Mouse (Mus musculus) C3H10T1/2 (cell line): ENCODE results near the gene Fam131a. TPM values are rescaled to one million over a fixed set of nuclear protein-coding genes. Genes with fewer than 3 reads are reported as not detected.

Experiments
- polyA plus RNA-seq, 2 experiments: library from polyadenylated mRNA; unstranded; fragments of >200 nt; fragmentation: generic; extraction: Trizol; gene quantifications; one replicate each; pipeline ENCODE4 v1.2.1; 2012; ENCODE audit warnings: missing spikeins in 2 of 2

Gene Fam131a
- polyA plus RNA-seq = under 1 TPM; 0.01 to 0.08 TPM

GRCm38 (mm10) chr16:20693111-20693701 is at the start of gene Fam131a:
Gene Fam131a (plus strand): TSS chr16:20693241.

GRCm38 (mm10) chr16:20651076-20651946 is 41.7 kb upstream of the Fam131a start, which contains the start of gene Psmd2:
Gene Psmd2 (plus strand): TSS chr16:20651652.

GRCm38 (mm10) chr16:20668013-20668412 is 25.0 kb upstream of the Fam131a start, which contains the start of gene Eif4g1:
Gene Eif4g1 (plus strand): TSS chr16:20668313.

GRCm38 (mm10) chr16:20717181-20717977 is 24.3 kb downstream of the Fam131a start, which contains the start of the genes Polr2h and Clcn2:
Gene Polr2h (plus strand): TSS chr16:20717665.
Gene Clcn2 (minus strand): TSS chr16:20717746.

GRCm38 (mm10) chr16:20732925-20733730 is 40.1 kb downstream of the Fam131a start, which contains the start of gene Chrd:
Gene Chrd (plus strand): TSS chr16:20733127.

GRCm38 (mm10) chr16:20733731-20734730 is 41.0 kb downstream of the Fam131a start, which contains the start of gene Thpo:
Gene Thpo (minus strand): TSS chr16:20734511.

Other genes with a start within 250 kb of the Fam131a start
- 100 to 1,000 TPM in 1 of 2 experiments, 10 to 100 TPM in 1; 71.0 to 162 TPM for gene Eif2b5, start 194.4 kb upstream of the Fam131a start, polyA plus RNA-seq
- gene Dvl3, start 176.3 kb upstream of the Fam131a start, polyA plus RNA-seq = 10 to 100 TPM in 1 of 2 experiments, 1 to 10 TPM in 1; 4.9 to 25.9 TPM
- gene Ap2m1, start 157.8 kb upstream of the Fam131a start, polyA plus RNA-seq = 100 to 1,000 TPM; 391 to 480 TPM
- 10 to 100 TPM; 32.1 to 35.4 TPM for gene Abcf3, start 144.7 kb upstream of the Fam131a start, polyA plus RNA-seq
- gene Vwa5b2, start 103.8 kb upstream of the Fam131a start, polyA plus RNA-seq = under 1 TPM; 0.04 TPM
- gene Eef1akmt4, start 81.6 kb upstream of the Fam131a start, polyA plus RNA-seq = 10 to 100 TPM; 11.0 to 40.1 TPM
- gene Gm49333, start 81.6 kb upstream of the Fam131a start, polyA plus RNA-seq = not detected
- gene Alg3, start 81.5 kb upstream of the Fam131a start, polyA plus RNA-seq = 10 to 100 TPM; 15.6 to 35.6 TPM
- 10 to 100 TPM; 10.8 to 15.4 TPM for gene Camk2n2, start 72.0 kb upstream of the Fam131a start, polyA plus RNA-seq
- gene Ece2, start 63.4 kb upstream of the Fam131a start, polyA plus RNA-seq = 1 to 10 TPM; 1.1 to 4.3 TPM
- gene Psmd2, start 41.6 kb upstream of the Fam131a start, polyA plus RNA-seq = 100 to 1,000 TPM; 151 to 214 TPM
- 100 to 1,000 TPM; 119 to 126 TPM for gene Eif4g1, start 24.9 kb upstream of the Fam131a start, polyA plus RNA-seq
- 10 to 100 TPM; 49.2 to 81.5 TPM for gene Polr2h, start 24.4 kb downstream of the Fam131a start, polyA plus RNA-seq
- 10 to 100 TPM in 1 of 2 experiments, 1 to 10 TPM in 1; 1.7 to 11.4 TPM for gene Clcn2, start 24.5 kb downstream of the Fam131a start, polyA plus RNA-seq
- gene Chrd, start 39.9 kb downstream of the Fam131a start, polyA plus RNA-seq = 1 to 10 TPM in 1 of 2 experiments, under 1 TPM in 1; 0.33 to 4.7 TPM
- 1 to 10 TPM in 1 of 2 experiments, under 1 TPM in 1; 0.70 to 1.2 TPM for gene Thpo, start 41.3 kb downstream of the Fam131a start, polyA plus RNA-seq